In the genomic region with DNA sequence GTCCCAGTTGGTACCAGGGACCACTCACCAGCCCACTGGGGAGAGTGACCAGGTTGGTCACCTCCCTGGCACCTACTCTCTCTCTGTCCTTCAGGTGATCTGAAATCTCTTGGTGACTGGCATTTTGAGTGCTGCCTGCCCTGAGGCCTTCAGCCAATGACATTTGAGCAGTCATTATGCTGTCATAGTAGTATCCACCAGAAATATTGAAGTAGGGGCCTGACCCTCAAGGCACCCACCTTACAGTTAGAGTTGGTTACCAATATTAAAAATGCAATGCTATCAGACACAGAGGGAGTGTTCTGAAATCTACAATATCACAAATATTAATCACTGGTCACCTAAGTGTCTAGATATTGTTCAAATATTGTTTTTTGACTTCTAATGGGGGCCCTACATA, we compare ENCODE assay signal across 8 mouse cellular contexts. TPM values are rescaled to one million over a fixed set of nuclear protein-coding genes. Genes with fewer than 3 reads are reported as not detected.
DNase-seq lines count a peak whose midpoint lies in the region; ATAC-seq and TF ChIP-seq lines count a peak whose summit lies in the region.

A gene (minus strand): TSS at position 101 of the 400 bp plus-strand sequence.

- no peak for TF ChIP-seq CTCF in heart, adult 2 months (IDR thresholded peaks at IDR 0.05)
- TF ChIP-seq CTCF in Patski (IDR thresholded peaks at IDR 0.05), result no peak

- no peak within 1 kb of the TSS for H3K4me3 ChIP-seq in heart, adult 2 months
- no peak within 1 kb of the TSS for H3K4me3 ChIP-seq in forebrain, embryonic 15.5 days
- no peak within 1 kb of the TSS for H3K4me3 ChIP-seq in intestine, embryonic 15.5 days (replicated peaks)

- no peak for ATAC-seq in Patski
- ATAC-seq in forebrain, embryonic 15.5 days (replicated peaks), result no peak
- ATAC-seq in intestine, embryonic 15.5 days, result no peak
- ATAC-seq in megakaryocyte progenitor cell, adult 5-6 weeks (replicated peaks; ENCODE audit: poor library complexity), result no peak

- POLR2A ChIA-PET in Patski (lab: Charles Lee), result no interaction called here

- no peak for DNase-seq in heart, adult 2 months
- DNase-seq in heart, adult 9 months (ENCODE audit: low spot score in 2 of 2), result no peak
- DNase-seq in Patski (ENCODE audit: low read depth, low spot score), result no peak
- DNase-seq in urinary bladder, postnatal 10 days (ENCODE audit: low spot score), result no peak
- no peak for DNase-seq in right cerebral cortex, adult 2 months (ENCODE audit: low spot score in 2 of 2)

- H3K27me3 ChIP-seq in heart, adult 2 months (ENCODE audit: control insufficient read depth, insufficient read depth, low read length), result no peaks in the 10 kb centered on the region
- no peaks in the 10 kb centered on the region for H3K27me3 ChIP-seq in Patski
- H3K27me3 ChIP-seq in forebrain, embryonic 15.5 days, result no peaks in the 10 kb centered on the region
- H3K27me3 ChIP-seq in intestine, embryonic 15.5 days (replicated peaks), result no peaks in the 10 kb centered on the region

- intact Hi-C loops in heart, adult 2 months (cut with DNase I), result no loop called here

- H3K27ac ChIP-seq in heart, adult 2 months, result no peak within 1 kb of the TSS
- no peak within 1 kb of the TSS for H3K27ac ChIP-seq in forebrain, embryonic 15.5 days (replicated peaks)
- no peak within 1 kb of the TSS for H3K27ac ChIP-seq in intestine, embryonic 15.5 days

- CTCF ChIA-PET in Patski (lab: Charles Lee), result interaction anchor here (1.3 kb wide), 1 partner anchor 35 kb away, joined by 4 read pairs; no protein-coding TSS in a partner anchor

- H3K4me1 ChIP-seq in heart, adult 2 months (ENCODE audit: control insufficient read depth, insufficient read depth, low read length), result no peaks in the 10 kb centered on the region
- peaks cover 4% of the 10 kb centered on the region for H3K4me1 ChIP-seq in forebrain, embryonic 15.5 days
- H3K4me1 ChIP-seq in intestine, embryonic 15.5 days (replicated peaks), result no peaks in the 10 kb centered on the region

- H3K9ac ChIP-seq in heart, adult 2 months (ENCODE audit: low read depth, low read length), result no peak within 1 kb of the TSS
- no peak within 1 kb of the TSS for H3K9ac ChIP-seq in forebrain, embryonic 15.5 days (replicated peaks)
- H3K9ac ChIP-seq in intestine, embryonic 15.5 days, result no peak within 1 kb of the TSS

- no peaks in the 10 kb centered on the region for H3K79me2 ChIP-seq in heart, adult 2 months (replicated peaks; ENCODE audit: control insufficient read depth, insufficient read depth, low read length)

- no peaks in the 10 kb centered on the region for H3K36me3 ChIP-seq in heart, adult 2 months (ENCODE audit: control insufficient read depth, insufficient read depth, low read length)
- H3K36me3 ChIP-seq in forebrain, embryonic 15.5 days, result no peaks in the 10 kb centered on the region
- no peaks in the 10 kb centered on the region for H3K36me3 ChIP-seq in intestine, embryonic 15.5 days

- no peak for TF ChIP-seq POLR2A in heart, adult 2 months (IDR thresholded peaks at IDR 0.05; ENCODE audit: insufficient read depth, low read depth, low read length)

- in situ Hi-C loops in Patski (cut with MboI; ENCODE audit: low pct_unique_long_range_greater_than_20kb), result no loop called here

- H3K4me2 ChIP-seq in forebrain, embryonic 15.5 days (replicated peaks), result no peak within 1 kb of the TSS
- no peak within 1 kb of the TSS for H3K4me2 ChIP-seq in intestine, embryonic 15.5 days (replicated peaks)

- no peak for TF ChIP-seq EP300 in heart, adult 2 months (IDR thresholded peaks at IDR 0.05; ENCODE audit: insufficient read depth, low read depth, low read length)

- no peaks in the 10 kb centered on the region for H3K9me3 ChIP-seq in forebrain, embryonic 15.5 days
- H3K9me3 ChIP-seq in intestine, embryonic 15.5 days, result no peaks in the 10 kb centered on the region

RNA-seq across cellular contexts. Expression of the gene that starts here (rescaled TPM):
- total RNA-seq in heart, adult 2 months (2021), result 10 to 100 TPM; 25.1 to 25.7 TPM
- polyA plus RNA-seq in heart, adult 2 months (2012; rRNA removed), result 22.6 and 34.9 TPM in 2 replicates
- polyA plus RNA-seq in Patski (2021), result 133 TPM
- polyA plus RNA-seq in forebrain, embryonic 15.5 days (2015; fragmentation: Nextera tagmentation; extraction: Ambion mirVana), result 100 and 103 TPM in 2 replicates
- 220 and 243 TPM in 2 replicates for polyA plus RNA-seq in intestine, embryonic 15.5 days (2015; fragmentation: Nextera tagmentation; extraction: Ambion mirVana)
- 45.1 and 51.9 TPM in 2 replicates for total RNA-seq in megakaryocyte progenitor cell, adult 5-6 weeks (2015)
- total RNA-seq in megakaryocyte progenitor cell, adult 5-6 weeks (2017), result 37.5 and 42.5 TPM in 2 replicates
